Mouse (Mus musculus): ENCODE data around the gene Tac2. TPM values are rescaled to one million over a fixed set of nuclear protein-coding genes. Genes with fewer than 3 reads are reported as not detected.

Tac2 gene
- polyA plus RNA-seq (2012; fragmentation: generic; extraction: Trizol) = not detected

GRCm38 (mm10) chr10:127724178-127724577 lies at the start of gene Tac2:
Gene Tac2 (plus strand): TSS chr10:127724478.

GRCm38 (mm10) chr10:127704766-127705220 lies 19.5 kb upstream of the Tac2 start, which contains the start of gene Myo1a:
Gene Myo1a (plus strand): TSS chr10:127705170.

GRCm38 (mm10) chr10:127739083-127739660 lies 14.9 kb downstream of the Tac2 start, which contains the start of gene Zbtb39:
Gene Zbtb39 (plus strand): TSS chr10:127739538.

GRCm38 (mm10) chr10:127751548-127751947 lies 27.3 kb downstream of the Tac2 start, which contains the start of gene Gpr182:
Gene Gpr182 (minus strand): TSS chr10:127751732.

GRCm38 (mm10) chr10:127759181-127760110 lies 35.2 kb downstream of the Tac2 start, which contains the start of the genes Rdh1 and Rdh16f1:
Gene Rdh1 (plus strand): TSS chr10:127759721.
Gene Rdh16f1 (plus strand): TSS chr10:127759787.

GRCm38 (mm10) chr10:127776011-127776410 lies 51.7 kb downstream of the Tac2 start, which contains the start of gene Rdh9:
Gene Rdh9 (plus strand): TSS chr10:127776386.

Other genes starting within 250 kb of the Tac2 start
- gene Stac3, start 222.8 kb upstream of the Tac2 start, polyA plus RNA-seq (2012; fragmentation: generic; extraction: Trizol) = 1 to 10 TPM in 1 of 2 experiments, under 1 TPM in 1; 0.35 to 1.3 TPM
- under 1 TPM; 0.23 to 0.73 TPM for gene Ndufa4l2, start 209.5 kb upstream of the Tac2 start, polyA plus RNA-seq (2012; fragmentation: generic; extraction: Trizol)
- 100 to 1,000 TPM in 1 of 2 experiments, 10 to 100 TPM in 1; 59.7 to 274 TPM for gene Shmt2, start 202.0 kb upstream of the Tac2 start, polyA plus RNA-seq (2012; fragmentation: generic; extraction: Trizol)
- 1 to 10 TPM; 1.7 to 2.9 TPM for gene Nxph4, start 189.9 kb upstream of the Tac2 start, polyA plus RNA-seq (2012; fragmentation: generic; extraction: Trizol)
- 100 to 1,000 TPM in 1 of 2 experiments, 10 to 100 TPM in 1; 76.0 to 618 TPM for gene Lrp1, start 103.3 kb upstream of the Tac2 start, polyA plus RNA-seq (2012; fragmentation: generic; extraction: Trizol)
- gene Stat6, start 81.5 kb upstream of the Tac2 start, polyA plus RNA-seq (2012; fragmentation: generic; extraction: Trizol) = 10 to 100 TPM; 24.6 to 55.2 TPM
- 1 to 10 TPM; 2.0 to 8.1 TPM for gene Nemp1, start 57.6 kb upstream of the Tac2 start, polyA plus RNA-seq (2012; fragmentation: generic; extraction: Trizol)
- gene Nab2, start 55.9 kb upstream of the Tac2 start, polyA plus RNA-seq (2012; fragmentation: generic; extraction: Trizol) = 10 to 100 TPM; 29.5 to 92.6 TPM
- gene Myo1a, start 19.3 kb upstream of the Tac2 start, polyA plus RNA-seq (2012; fragmentation: generic; extraction: Trizol) = under 1 TPM; 0.15 to 0.47 TPM
- 1 to 10 TPM in 1 of 2 experiments, under 1 TPM in 1; 0.61 to 3.7 TPM for gene Zbtb39, start 15.1 kb downstream of the Tac2 start, polyA plus RNA-seq (2012; fragmentation: generic; extraction: Trizol)
- gene Gpr182, start 27.3 kb downstream of the Tac2 start, polyA plus RNA-seq (2012; fragmentation: generic; extraction: Trizol) = under 1 TPM; 0.05 to 0.27 TPM
- under 1 TPM; 0.01 to 0.04 TPM for gene Rdh1, start 35.2 kb downstream of the Tac2 start, polyA plus RNA-seq (2012; fragmentation: generic; extraction: Trizol)
- gene Rdh16f1, start 35.3 kb downstream of the Tac2 start, polyA plus RNA-seq (2012; fragmentation: generic; extraction: Trizol) = under 1 TPM in 1 of 2 experiments, not detected in 1; 0.04 TPM
- gene Rdh9, start 51.9 kb downstream of the Tac2 start, polyA plus RNA-seq (2012; fragmentation: generic; extraction: Trizol) = under 1 TPM; 0.04 to 0.34 TPM
- not detected for gene Rdh16, start 76.7 kb downstream of the Tac2 start, polyA plus RNA-seq (2012; fragmentation: generic; extraction: Trizol)
- gene Rdh19, start 125.5 kb downstream of the Tac2 start, polyA plus RNA-seq (2012; fragmentation: generic; extraction: Trizol) = not detected
- gene Rdh16f2, start 142.0 kb downstream of the Tac2 start, polyA plus RNA-seq (2012; fragmentation: generic; extraction: Trizol) = under 1 TPM in 1 of 2 experiments, not detected in 1; 0.02 TPM
- gene Rdh7, start 164.3 kb downstream of the Tac2 start, polyA plus RNA-seq (2012; fragmentation: generic; extraction: Trizol) = not detected
- gene Sdr9c7, start 174.0 kb downstream of the Tac2 start, polyA plus RNA-seq (2012; fragmentation: generic; extraction: Trizol) = not detected

Measured in C3H10T1/2 (cell line).